Mouse (Mus musculus): Measurements from ENCODE around the gene Hist2h2bb.
"Not testable (repeated sequence)": the region's sequence is repeated elsewhere in the genome, so short reads cannot be mapped to it uniquely, and the experiment has no call there.

Hist2h2bb gene

DNA sequence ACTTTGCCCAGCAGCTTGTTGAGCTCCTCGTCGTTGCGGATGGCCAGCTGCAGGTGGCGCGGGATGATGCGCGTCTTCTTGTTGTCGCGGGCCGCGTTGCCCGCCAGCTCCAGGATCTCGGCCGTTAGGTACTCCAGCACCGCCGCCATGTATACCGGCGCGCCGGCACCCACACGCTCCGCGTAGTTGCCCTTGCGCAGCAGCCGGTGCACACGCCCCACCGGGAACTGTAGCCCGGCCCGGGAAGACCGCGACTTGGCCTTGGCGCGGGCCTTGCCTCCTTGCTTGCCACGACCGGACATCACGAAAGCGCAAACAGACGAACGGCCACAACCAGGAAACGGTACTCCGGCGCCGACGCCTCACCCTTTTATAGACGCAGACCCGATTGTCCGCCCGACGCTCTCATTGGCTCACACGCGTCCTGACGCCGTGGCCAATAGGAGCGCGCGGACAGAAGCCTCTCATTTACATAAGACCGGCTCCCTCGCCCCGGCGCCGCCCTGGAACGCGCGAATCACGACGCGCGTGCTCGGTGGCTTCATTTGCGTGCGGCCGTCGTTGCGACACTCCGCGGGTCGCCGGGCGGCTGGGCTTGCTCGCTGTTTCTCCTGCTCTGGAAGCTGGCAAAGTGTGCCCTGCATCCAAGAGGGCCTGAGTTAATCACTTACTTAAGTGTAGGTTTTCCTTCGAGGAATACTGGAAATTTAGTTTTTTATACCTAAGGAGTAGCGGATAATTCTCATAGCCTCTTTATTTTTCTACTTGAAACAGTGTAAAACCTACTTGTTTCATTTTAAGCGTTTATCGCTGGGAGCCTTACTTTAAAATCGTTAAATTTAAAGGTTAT lies 29.4 kb upstream of the Hist2h2bb start, which contains the start of gene Hist2h2aa2:
Gene Hist2h2aa2 (minus strand): TSS at position 328 of the 850 bp plus-strand sequence.
- peak; percentile 85 for DNase-seq (ENCODE audit: low spot score)

DNA sequence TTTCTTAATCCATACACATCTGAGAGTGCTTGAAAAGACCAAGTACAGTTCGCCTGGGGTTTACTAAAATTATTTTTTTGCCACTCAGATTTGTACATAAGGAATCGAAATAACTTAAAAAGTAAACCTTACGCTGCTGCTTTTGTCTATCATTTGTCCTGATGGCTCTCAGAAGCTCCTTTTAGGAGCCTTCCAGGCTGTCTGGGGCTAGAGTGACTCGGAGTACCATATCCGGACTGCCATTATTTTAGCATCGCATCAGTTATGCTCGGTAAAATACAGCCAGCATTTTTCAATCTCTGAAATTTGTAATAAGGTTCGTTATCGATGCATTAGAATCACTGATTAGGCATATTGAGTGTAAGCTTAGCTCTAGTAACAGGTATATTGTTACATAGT lies 28.8 kb upstream of the Hist2h2bb start:
- DNase-seq (ENCODE audit: low spot score): no peak

DNA sequence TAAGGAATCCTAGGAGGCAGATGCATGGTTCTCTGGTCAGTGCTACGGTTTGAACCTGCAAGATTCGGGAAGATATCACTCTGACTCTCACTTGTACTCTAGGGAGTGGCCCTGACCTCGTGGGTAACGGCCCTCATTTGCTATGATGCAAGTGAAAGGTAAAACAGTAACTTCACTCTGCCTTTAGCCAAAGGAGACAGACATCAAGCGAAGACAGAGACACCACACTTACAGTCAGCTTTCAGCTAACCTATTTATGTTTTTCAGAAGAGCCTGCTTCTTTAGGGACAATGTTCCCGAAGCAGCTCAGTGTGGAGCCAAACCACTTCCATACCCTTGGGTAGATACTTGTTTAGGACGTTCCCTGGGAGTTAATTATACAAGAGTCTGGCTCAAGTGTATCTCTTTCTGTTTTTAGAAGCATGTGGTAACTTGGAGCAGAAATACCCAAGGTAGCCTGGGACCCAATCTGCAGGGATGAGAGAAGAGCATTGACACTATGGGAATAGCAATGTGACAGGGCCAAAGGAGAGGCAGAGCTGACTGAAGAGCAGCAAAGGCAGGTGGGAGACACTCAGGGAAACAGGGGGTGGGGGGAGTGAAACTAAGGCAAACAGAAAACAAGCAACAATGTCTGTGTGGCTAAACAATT lies 25.5 kb upstream of the Hist2h2bb start:
- no peak for DNase-seq (ENCODE audit: low spot score)

DNA sequence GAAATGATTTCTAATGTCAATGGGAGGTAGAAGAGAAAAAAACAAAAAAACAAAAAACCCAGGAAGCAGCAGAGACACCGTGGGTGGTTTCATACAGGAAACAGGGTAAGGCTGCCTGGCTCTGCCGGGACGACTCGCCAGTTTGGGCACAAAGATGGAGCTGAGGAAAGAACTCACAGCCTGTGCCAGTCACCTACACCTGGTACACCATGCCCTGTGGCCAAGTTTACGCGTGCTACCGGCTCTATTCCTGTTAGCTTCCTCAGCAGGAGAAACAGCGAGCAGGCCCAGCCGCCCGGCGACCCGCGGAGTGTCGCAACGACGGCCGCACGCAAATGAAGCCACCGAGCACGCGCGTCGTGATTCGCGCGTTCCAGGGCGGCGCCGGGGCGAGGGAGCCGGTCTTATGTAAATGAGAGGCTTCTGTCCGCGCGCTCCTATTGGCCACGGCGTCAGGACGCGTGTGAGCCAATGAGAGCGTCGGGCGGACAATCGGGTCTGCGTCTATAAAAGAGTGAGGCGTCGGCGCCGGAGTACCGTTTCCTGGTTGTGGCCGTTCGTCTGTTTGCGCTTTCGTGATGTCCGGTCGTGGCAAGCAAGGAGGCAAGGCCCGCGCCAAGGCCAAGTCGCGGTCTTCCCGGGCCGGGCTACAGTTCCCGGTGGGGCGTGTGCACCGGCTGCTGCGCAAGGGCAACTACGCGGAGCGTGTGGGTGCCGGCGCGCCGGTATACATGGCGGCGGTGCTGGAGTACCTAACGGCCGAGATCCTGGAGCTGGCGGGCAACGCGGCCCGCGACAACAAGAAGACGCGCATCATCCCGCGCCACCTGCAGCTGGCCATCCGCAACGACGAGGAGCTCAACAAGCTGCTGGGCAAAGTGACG lies 24.3 kb upstream of the Hist2h2bb start, which contains the start of gene Hist2h2aa1:
Gene Hist2h2aa1 (plus strand): TSS at position 495 of the 884 bp plus-strand sequence.
- DNase-seq (ENCODE audit: low spot score): peak; percentile 80

DNA sequence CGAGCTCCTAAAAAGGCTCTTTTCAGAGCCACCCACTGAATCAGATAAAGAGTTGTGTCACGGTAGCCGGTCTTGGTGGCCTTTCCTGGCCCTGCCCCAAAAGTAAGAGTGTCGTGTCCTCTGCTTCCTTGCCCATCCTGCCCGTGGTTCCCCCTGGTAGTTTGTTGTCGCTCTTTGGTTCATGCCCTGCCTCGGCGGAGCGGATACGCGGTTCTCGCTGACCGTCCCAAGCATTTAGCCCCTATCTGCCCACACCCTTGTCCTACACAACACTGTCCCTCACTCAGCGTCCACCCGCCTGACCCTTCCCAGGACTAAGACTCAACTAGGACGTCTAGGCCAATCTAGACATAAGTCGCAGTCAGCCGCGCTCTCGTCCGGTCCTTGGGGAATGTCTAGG lies 23.5 kb upstream of the Hist2h2bb start:
- not testable (repeated sequence) for DNase-seq (ENCODE audit: low spot score)

DNA sequence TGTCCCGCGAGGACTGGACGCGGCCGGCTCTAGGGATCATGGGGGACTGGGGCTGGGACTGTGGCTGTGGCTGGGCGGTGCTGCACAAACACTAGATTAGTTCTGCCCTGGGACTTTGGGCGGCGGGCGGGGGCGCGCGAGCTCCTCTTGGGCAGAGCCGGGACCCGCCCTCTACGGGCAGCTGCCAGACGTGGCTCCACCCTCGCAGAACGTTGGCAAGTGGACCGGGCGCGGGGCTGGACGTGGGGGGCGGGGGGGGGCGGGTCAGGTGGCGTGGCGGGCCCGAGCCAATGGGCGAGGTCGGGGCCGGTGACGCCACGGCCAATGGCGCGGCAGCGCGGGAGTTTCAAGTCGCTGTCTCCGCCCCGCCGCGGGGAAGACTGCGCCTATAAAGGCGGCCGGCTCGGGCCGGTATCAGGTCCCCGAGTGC lies 23.1 kb upstream of the Hist2h2bb start, which contains the start of gene Hist2h3c1:
Gene Hist2h3c1 (plus strand): TSS at position 259 of the 430 bp plus-strand sequence.
- DNase-seq (ENCODE audit: low spot score): not testable (repeated sequence)

DNA sequence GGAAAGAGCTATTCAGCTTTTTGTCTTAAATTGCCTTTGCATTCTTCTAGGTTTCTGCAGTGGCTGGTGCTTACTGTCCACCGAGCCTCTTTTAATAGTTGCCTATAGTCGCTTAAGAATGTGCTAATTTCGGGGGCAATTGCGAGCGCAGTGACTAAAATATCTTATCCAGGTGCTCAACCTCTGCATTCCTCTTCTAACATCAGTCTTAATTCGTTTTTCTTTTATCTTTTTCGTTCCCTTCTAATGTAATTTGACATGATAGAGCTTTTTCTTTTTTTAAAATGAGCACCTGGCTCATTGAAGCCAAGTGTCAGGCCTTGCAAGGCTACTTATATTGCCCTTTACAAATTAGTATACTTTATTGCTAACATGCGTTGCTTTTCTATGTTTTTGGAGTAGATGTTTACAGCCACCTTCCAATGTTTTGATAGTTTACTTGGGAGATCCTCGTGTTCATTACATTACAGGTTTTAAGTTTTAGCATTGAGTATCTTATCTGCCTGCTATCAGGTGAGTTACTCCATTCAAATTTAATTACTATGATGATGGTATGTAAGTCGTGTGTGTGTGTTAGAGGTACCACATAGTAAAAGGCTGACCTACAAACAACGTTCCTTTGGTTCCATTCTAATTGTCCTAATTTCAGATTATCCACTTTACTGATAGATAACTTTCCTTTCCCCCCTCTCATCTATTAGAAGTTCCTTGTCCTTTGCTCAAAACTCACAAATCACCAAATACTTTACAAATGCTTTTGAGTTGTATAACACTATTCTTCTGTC lies 22.0 kb upstream of the Hist2h2bb start:
- no peak for DNase-seq (ENCODE audit: low spot score)

DNA sequence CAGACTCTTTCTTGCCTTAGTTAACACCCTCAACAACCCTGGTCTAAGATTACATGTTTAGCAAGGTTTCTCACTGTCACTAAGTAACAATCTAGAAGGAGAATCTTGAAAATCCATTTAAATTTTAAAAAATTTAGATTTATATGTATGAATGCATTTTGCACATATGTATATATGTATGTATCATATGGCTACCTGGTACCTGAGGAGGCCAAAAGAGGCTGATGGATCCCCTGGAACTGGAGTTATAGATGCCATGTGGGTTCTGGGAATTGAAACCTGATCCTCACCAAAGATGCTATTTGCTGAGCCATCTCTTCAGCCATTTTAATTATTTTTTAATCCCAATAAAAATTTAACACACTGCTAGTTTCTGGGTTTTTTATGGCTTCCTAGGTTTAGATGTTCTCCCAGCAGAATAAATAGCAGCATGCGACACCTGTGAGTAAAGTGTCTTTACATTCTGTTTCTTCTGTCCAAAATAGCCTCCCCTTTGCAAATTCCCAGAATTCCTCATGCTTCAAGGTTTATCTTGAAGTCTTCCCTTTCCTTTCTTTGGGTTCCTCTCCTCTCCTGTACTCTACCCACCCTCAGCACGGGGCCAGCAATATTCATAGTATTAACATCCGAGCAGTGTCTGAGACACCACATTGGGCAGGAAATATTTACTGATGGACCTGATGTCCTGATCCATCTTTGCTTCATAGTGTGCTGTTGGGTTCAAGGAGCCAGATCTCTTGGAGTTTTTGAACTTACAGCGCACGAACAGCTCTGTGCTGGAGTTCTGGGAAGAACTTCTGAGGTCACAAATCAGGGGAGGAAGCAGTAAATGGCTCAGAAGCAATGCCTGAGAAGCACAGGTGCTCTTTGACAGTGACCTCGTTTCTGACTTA lies 21.2 kb upstream of the Hist2h2bb start:
- DNase-seq (ENCODE audit: low spot score): no peak

DNA sequence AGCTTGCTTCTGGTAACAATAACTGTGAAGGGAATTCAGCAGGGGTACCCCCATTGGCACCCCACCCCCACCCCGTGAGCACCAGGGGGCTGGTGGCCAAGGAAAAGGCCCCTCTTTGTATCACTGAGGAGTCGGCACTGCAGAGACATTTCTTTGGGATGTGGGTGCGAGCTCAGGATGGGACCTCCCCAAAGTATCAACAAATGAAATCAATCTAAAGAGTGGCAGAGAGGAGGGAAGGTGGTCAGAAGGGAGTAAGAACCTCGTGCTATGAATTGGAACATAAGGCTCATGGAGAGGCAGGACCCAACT lies 20.6 kb upstream of the Hist2h2bb start:
- DNase-seq (ENCODE audit: low spot score): no peak

DNA sequence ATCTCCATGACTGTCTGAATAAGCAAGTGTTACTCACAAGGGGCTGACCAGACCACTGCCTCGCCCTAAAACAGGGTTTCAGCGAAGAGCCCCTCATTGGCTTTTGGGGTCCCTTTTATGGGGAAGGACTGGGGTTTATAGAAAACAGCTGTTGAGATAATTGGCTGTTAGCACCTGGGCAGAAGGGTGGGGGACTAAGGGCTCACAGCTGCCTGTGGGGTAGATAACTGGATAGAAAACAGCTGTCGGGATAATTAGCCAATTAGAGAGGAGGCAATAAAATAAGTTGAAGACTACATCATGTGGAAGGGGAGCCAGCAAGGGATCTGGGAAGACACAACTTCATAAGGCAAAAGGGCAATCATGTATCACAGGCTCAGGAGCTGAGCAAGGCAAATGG lies 18.7 kb upstream of the Hist2h2bb start:
- DNase-seq (ENCODE audit: low spot score): no peak

DNA sequence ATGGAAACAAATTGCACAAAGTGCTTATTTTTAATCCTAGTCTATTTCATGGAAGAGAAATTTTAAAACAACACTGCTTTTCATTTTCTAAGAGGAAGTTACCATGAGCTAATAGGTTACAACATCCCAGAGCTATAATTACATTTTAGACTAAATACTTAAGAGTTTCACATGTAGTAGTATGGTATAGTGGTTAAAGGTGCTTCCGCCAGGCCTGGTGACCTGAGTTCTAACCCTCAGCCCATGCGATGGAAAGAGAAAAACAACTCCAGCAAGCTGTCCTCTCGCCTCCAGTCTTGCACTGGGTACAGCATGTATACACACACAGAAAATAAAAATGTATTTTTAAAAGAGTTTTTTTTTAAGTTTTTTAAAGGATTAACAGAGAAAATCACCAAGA lies 17.8 kb upstream of the Hist2h2bb start:
- no peak for DNase-seq (ENCODE audit: low spot score)

DNA sequence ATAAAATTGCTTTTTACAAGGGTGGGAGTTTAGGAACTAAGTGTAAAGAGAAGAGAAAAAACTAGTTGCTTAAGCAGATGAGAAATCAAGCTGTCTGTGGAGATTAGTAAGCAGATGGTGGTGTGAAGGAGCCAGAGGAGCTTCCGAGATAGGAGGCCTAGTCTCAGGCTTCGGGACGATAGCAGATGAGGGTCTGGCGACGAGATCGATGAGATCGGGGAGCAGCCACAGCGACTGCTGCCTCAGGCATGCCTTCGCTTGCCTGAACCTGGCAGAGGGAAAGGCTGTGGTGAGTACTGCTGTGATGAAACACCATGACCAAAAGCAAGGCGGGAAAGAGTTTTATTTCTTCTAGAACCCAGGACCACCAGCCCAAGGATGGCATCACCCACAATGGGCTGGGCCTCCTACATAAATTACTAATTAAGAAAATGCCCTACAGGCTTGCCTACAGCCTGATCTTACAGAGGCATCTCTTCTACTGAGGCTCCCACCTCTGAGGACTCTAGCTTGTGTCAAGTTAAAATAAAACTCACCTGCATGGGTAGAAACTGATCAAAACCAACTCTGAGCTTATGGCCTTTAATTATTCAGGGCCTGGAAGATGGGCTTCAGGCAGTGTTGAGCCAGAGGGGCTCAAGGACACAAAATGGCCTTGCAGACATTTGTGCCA lies 14.7 kb upstream of the Hist2h2bb start:
- DNase-seq (ENCODE audit: low spot score): no peak

DNA sequence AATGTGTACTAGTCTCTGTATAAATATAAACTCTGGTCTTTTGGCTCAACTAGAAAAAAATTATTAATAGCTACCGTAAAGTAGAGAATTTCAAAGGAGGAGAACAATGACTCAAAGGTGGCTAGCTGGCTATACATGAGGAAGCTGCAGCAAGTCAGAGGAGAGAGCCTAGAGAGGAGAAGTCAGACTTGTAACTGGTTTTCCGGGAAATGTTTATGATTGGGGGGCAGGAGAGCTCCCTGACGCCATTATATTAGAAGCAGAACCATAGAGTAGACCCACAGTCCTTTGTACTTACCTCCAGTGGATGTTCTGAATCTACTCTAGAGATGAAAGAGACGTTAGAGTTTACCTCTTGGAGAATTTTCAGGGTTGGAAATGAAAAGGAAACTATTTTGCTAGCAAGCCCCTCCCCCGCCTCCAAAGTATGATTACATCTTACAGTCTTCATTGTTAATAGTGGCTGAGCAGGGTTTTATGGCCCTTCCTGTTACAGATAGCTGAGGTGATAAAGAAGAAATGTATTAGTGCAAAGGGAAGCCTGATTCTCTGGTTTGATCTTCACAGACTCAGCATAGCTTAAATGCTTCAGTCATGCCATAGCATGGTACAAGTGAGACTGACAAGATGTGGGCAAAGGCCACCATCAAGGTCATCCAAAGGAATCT lies 13.5 kb upstream of the Hist2h2bb start:
- DNase-seq (ENCODE audit: low spot score): no peak

DNA sequence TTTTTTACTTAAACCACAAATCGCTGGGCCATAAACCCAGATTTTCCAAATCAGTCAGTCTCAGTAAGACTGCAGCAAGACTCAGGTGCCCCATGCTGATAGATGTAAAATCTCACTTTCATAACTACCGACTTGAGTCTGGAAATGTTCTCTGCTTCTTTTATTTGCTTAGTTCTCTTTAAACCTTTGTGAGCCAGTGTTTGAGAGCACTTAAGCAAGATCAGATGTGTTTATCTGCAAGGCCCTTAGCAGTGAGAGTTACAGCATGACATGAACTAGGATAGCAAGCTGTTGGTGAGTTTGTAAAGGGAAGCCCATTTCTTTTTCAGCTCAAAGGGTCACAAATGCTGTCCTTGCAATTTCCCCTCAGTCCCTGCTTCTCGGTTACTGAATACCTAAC lies 12.4 kb upstream of the Hist2h2bb start:
- no peak for DNase-seq (ENCODE audit: low spot score)

DNA sequence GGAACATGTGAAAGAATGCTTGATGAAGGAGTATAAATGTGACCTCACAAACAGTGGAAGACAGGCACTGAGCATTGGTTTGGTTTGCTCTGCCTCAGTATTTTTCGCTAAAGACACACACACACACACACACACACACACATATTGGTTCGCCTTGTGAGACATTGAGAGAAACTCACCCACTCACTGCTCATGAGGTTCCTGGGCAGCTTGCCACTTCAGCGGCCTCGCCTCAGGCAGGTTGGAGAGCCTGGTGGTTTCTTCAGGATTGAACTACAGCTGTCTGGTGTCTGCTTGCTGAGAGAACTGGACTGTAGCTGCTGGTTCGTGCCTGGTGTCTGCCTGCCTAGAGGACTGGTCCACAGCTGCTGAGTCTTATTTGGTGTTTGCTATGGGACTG lies 9.3 kb upstream of the Hist2h2bb start:
- no peak for DNase-seq (ENCODE audit: low spot score)

DNA sequence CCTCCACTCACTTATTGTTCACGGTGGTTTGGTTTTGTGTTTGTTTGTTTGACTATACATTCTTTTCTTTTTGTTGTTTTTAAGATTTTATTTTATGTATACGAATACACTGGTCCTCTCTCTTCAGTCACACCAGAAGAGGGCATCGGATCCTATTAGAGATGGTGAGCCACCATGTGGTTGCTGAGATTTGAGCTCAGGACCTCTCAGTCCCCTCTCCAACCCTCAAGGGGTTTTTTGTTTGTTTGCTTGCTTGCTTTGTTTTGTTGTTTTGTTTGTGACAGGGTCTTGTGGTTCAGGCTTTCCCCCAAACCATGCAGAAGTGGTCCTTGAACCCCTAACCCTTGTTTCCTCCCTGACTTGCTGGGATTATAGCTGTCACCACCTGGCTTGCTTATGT lies 7.9 kb upstream of the Hist2h2bb start:
- DNase-seq (ENCODE audit: low spot score): no peak

DNA sequence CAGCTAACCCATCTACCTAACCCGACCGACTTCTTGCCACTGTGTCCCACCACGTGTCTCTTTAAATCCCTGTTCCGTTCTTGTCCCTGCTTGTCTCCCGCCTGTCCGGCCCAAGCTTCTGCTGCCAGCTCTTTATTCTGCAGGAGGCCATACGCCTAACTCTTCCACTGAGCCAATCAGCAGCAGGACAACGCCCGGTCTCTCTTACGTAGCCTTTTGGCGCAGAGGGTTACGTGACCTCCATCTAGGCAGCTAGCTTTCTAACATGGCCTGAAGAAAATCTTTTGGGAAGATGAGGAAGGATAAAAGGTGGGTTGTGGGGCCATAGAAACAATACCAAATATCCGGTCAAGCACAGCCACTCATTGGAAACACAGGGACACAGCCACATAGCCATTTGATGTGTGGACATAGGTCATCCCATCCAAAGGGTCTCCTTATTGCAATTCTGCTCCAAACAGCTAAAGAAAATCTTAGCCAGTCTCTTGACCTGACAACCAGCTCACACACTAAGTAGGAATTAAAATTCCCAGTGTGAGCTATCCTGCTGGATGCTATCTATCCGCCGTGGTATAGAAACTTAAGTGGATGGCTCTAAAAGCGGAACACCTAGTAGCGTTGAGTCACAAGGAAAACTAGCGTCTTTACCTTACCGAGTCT lies 7.2 kb upstream of the Hist2h2bb start:
- DNase-seq (ENCODE audit: low spot score): peak; percentile 81

DNA sequence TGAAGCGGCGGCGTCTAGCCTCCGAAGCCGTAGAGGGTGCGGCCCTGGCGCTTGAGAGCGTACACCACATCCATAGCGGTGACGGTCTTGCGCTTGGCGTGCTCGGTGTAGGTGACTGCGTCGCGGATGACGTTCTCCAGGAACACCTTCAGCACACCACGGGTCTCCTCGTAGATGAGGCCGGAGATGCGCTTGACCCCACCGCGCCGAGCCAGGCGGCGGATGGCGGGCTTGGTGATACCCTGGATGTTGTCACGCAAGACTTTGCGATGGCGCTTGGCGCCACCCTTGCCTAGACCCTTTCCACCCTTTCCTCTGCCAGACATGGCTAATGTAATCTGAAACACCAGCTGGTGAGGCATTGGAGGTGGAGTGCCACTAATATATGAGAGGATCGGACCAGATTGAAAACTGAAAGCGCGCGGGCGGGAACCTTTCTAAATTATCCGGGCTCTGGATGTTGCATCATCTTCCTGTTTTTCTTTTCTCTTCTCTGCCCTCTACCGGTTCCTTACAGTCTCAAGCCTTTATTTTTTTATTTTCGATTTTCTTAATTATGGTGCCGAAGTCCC lies 6.5 kb upstream of the Hist2h2bb start, which contains the start of gene Hist2h4:
Gene Hist2h4 (minus strand): TSS at position 333 of the 572 bp plus-strand sequence.
- peak; percentile 98 for DNase-seq (ENCODE audit: low spot score)
